Mouse (Mus musculus) ES-Bruce4 (cell line): ENCODE results near the gene Tmem123. TPM values are rescaled to one million over a fixed set of nuclear protein-coding genes. Genes with fewer than 3 reads are reported as not detected.

Experiments
- H3K27ac ChIP-seq: 2 replicates; pipeline ENCODE4 v1.5.1; 2012; ENCODE audit warnings: low read length, inconsistent platforms; ENCODE audit not compliant: insufficient read depth
- H3K27me3 ChIP-seq: 2 replicates; pipeline ENCODE4 v1.6.1; 2012; ENCODE audit warnings: mild to moderate bottlenecking, low read length, inconsistent platforms; ENCODE audit not compliant: control insufficient read depth, poor library complexity, insufficient read depth, severe bottlenecking
- H3K36me3 ChIP-seq: 2 replicates; pipeline ENCODE4 v1.6.1; 2012; ENCODE audit warnings: inconsistent platforms, mild to moderate bottlenecking, low read length, moderate library complexity; ENCODE audit not compliant: control insufficient read depth, poor library complexity, insufficient read depth, severe bottlenecking
- H3K4me1 ChIP-seq: one replicate; pipeline ENCODE4 v1.8.1; 2011; ENCODE audit warnings: low read length; ENCODE audit not compliant: control insufficient read depth, insufficient read depth
- H3K4me3 ChIP-seq: 2 replicates; pipeline ENCODE4 v1.5.1; 2011; ENCODE audit warnings: low read depth, mild to moderate bottlenecking, low read length
- H3K9ac ChIP-seq: 2 replicates; pipeline ENCODE4 v1.6.1; 2012; ENCODE audit warnings: low read depth, mild to moderate bottlenecking, inconsistent platforms; ENCODE audit not compliant: poor library complexity, severe bottlenecking
- H3K9me3 ChIP-seq: replicated peaks from 2 replicates; pipeline ENCODE4 v1.6.1; 2012; ENCODE audit warnings: mild to moderate bottlenecking, low read length, inconsistent platforms; ENCODE audit not compliant: control insufficient read depth, poor library complexity, insufficient read depth, severe bottlenecking
- CTCF ChIP-seq: IDR thresholded peaks from one replicate; pipeline ENCODE4 v1.8.1; 2011; ENCODE audit warnings: low read depth, low read length
- EP300 ChIP-seq: IDR thresholded peaks from 2 replicates; pipeline ENCODE4 v1.6.1; 2011; ENCODE audit warnings: low read depth, low read length; ENCODE audit not compliant: insufficient read depth
- POLR2A ChIP-seq: IDR thresholded peaks from one replicate; pipeline ENCODE4 v1.8.1; 2011; ENCODE audit warnings: low read length; ENCODE audit not compliant: insufficient read depth
- polyA plus RNA-seq: library from polyadenylated mRNA; stranded (reverse); fragments of >200 nt; gene quantifications from 2 replicates; pipeline ENCODE4 v1.2.4, GENCODE M21; 2011; ENCODE audit warnings: low read depth; ENCODE audit not compliant: missing spikeins, insufficient read depth, insufficient read length

Tmem123 gene
- polyA plus RNA-seq = 60.2 and 62.0 TPM in 2 replicates

DNA sequence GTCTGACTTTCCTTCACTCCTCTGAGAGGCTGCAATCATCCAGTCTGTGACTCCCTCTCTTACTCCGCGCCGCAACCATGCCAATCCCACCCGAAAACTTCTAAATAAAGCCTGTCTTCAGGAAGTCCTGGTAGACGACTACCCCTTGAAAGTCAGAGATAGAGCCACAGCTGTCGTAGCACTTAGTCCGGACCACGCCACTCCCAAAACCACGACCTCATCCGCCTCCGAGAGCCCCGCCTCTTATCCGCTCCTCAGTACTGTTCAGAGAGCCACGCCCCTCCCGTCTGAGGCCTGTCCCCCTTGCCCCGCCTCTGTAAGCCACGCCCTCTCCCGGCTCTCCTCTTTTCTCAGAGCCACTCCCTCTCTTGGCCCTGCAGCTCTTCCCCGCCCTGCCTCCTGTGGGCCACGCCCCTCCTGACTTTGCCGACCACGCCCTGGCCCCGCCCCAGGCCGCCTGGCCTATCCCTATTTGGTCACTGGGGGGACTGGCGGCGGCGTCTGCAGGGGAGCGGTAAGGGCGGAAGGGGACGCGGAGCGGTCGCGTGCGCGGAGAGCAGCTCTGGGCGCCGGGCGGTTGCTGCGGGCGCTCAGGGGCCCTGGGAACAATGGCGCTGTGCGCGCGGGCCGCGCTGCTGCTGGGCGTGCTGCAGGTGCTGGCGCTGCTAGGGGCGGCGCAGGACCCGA lies at the start of gene Tmem123:
Gene Tmem123 (plus strand): TSS at position 428 of the 687 bp plus-strand sequence.
- Histone ChIP-seq H3K4me3 (peak within 1 kb of the TSS; percentile 92), H3K9me3 (no peaks in the 10 kb centered on the region), H3K9ac (peak within 1 kb of the TSS; percentile 76), H3K4me1 (peaks cover 4% of the 10 kb centered on the region), H3K27ac (peak within 1 kb of the TSS; percentile 17; the same call in 1 of the 2 replicates), H3K27me3 (no peaks in the 10 kb centered on the region), H3K36me3 (peaks cover 7% of the 10 kb centered on the region; the same call in 1 of the 2 replicates)
- TF ChIP-seq POLR2A (peak; percentile 31), EP300 (no peak)

- no peak for TF ChIP-seq CTCF
- no peak for TF ChIP-seq POLR2A
- no peak for TF ChIP-seq EP300
- H3K4me1 ChIP-seq = peaks cover 3% of the 10 kb centered on the region
- no peaks in the 10 kb centered on the region for H3K27me3 ChIP-seq
- no peaks in the 10 kb centered on the region for H3K36me3 ChIP-seq
- H3K4me3 ChIP-seq = no peak overlapping the region
- no peaks in the 10 kb centered on the region for H3K9me3 ChIP-seq
- H3K27ac ChIP-seq = no peak overlapping the region
- no peak overlapping the region for H3K9ac ChIP-seq
These were observed 49.6 kb upstream of the Tmem123 start for GRCm38 (mm10) chr9:7714062-7714907.

DNA sequence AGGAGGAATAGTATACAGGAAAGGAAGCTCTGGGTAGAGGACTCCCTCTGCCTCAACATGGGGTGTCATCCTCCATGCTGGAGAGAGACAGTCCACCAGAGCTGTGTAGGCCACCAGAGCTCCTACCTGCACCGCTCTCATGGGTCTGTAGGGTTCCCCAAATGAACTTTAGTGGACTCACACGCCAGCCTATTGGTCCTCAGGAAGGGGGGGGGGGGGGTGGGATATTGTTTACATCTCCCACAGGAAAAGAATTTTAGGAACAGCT lies 49.0 kb upstream of the Tmem123 start:
- peaks cover 3% of the 10 kb centered on the region for H3K4me1 ChIP-seq
- no peaks in the 10 kb centered on the region for H3K9me3 ChIP-seq
- H3K27ac ChIP-seq = no peak overlapping the region
- no peaks in the 10 kb centered on the region for H3K36me3 ChIP-seq
- no peak overlapping the region for H3K9ac ChIP-seq
- no peak overlapping the region for H3K4me3 ChIP-seq
- TF ChIP-seq POLR2A (no peak), CTCF (no peak), EP300 (no peak)
- no peaks in the 10 kb centered on the region for H3K27me3 ChIP-seq

GRCm38 (mm10) chr9:7721543-7721942 lies 42.3 kb upstream of the Tmem123 start:
- TF ChIP-seq EP300 (no peak), POLR2A (no peak), CTCF (no peak)

GRCm38 (mm10) chr9:7728997-7729396 lies 34.8 kb upstream of the Tmem123 start:
- TF ChIP-seq POLR2A (no peak), EP300 (no peak), CTCF (no peak)
- H3K36me3 ChIP-seq = no peaks in the 10 kb centered on the region
- H3K9ac ChIP-seq = no peak overlapping the region
- no peak overlapping the region for H3K27ac ChIP-seq
- H3K27me3 ChIP-seq = no peaks in the 10 kb centered on the region
- no peak overlapping the region for H3K4me3 ChIP-seq
- H3K9me3 ChIP-seq = no peaks in the 10 kb centered on the region; the same call in 1 of the 2 replicates
- no peaks in the 10 kb centered on the region for H3K4me1 ChIP-seq

More at GRCm38 (mm10) chr9:7721543-7721942, 42.3 kb upstream of the Tmem123 start:
- Histone ChIP-seq H3K27me3 (no peaks in the 10 kb centered on the region), H3K27ac (peak overlapping the region; percentile 98), H3K36me3 (no peaks in the 10 kb centered on the region), H3K9ac (no peak overlapping the region), H3K4me1 (peaks cover 3% of the 10 kb centered on the region), H3K9me3 (no peaks in the 10 kb centered on the region; the same call in 1 of the 2 replicates), H3K4me3 (no peak overlapping the region)

DNA sequence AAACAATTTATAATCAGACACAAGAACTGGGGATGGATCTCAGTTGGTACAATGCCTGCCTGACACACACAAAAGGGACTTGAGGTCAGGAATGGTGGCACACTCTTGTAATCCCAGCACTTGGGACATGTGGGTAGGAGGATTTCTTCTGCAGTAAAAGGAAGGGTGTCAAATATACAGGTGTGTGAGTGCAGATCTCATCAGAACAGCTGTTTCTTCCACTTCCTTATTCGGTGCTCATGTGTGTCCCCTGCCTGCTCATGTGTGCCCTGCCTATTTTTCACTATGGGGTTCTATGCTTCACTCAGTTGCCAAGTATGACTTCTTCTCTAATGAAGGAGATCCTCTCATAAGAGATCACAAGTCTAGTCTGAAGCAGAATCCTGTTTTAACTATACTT lies 21.1 kb upstream of the Tmem123 start:
- Histone ChIP-seq H3K36me3 (no peaks in the 10 kb centered on the region), H3K4me3 (no peak overlapping the region), H3K9ac (no peak overlapping the region), H3K9me3 (no peaks in the 10 kb centered on the region), H3K4me1 (no peaks in the 10 kb centered on the region), H3K27me3 (no peaks in the 10 kb centered on the region), H3K27ac (no peak overlapping the region)
- TF ChIP-seq EP300 (no peak), CTCF (no peak), POLR2A (no peak)
